Mouse (Mus musculus) ZHBTc4 (cell line): ENCODE results near the gene Slc5a8.

Experiments
- DNase-seq: peaks from one replicate; pipeline ENCODE4 v3.0.0-alpha.2; 2011; ENCODE audit warnings: low read depth, low spot score

Gene Slc5a8

GRCm38 (mm10) chr10:88978932-88979331 is 93.1 kb downstream of the Slc5a8 start:
- no peak for DNase-seq
